Mouse (Mus musculus): ENCODE results near the gene Asphd2.

Gene Asphd2

GRCm38 (mm10) chr5:112355493-112355892 is 39.2 kb downstream of the Asphd2 start:
- DNase-seq (ENCODE audit: low read depth, low spot score): no peak

DNA sequence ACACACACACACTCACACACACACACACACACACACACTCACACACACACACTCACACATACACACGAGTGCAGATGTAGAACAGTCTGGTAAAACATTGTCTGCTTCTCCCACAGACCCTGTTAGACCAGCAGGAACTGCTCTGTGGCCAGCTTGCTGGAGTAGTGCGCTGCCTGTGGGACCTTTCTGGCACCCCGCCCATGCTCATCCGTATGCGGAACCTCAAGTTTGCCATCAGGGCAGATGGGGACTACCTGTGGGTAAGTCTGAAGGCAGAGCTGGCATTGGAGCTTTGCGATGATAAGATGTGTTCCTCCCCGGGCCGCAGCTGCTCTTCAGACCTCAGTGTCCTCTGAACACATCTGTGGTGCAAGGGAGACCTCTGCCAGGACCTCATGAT is 45.5 kb downstream of the Asphd2 start:
- no peak for DNase-seq (ENCODE audit: low read depth, low spot score)

GRCm38 (mm10) chr5:112346211-112346965 is 48.3 kb downstream of the Asphd2 start:
- DNase-seq (ENCODE audit: low read depth, low spot score): no peak

- DNase-seq (ENCODE audit: low read depth, low spot score): no peak
Observed at GRCm38 (mm10) chr5:112344092-112344960, 50.3 kb downstream of the Asphd2 start.

DNA sequence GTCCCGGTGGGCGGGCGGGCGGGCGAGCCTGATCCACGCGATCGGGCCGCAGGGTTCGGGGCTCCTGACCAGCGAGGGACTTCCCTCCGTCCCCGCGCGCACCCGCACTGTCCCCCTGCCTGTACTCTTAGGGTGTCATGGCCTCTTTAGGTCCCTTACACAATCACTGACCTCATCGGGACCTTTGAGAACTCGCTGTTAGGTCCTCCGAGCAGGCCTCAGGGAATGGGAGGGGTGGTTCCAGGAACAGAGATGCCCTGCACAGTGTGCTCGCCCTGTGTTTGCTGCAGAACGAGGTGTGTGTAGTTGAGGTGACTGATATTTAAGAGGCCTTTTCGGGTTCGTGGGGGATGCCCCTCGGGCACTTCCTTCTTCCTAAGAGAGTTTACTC is 51.5 kb downstream of the Asphd2 start:
- DNase-seq (ENCODE audit: low read depth, low spot score): no peak

DNA sequence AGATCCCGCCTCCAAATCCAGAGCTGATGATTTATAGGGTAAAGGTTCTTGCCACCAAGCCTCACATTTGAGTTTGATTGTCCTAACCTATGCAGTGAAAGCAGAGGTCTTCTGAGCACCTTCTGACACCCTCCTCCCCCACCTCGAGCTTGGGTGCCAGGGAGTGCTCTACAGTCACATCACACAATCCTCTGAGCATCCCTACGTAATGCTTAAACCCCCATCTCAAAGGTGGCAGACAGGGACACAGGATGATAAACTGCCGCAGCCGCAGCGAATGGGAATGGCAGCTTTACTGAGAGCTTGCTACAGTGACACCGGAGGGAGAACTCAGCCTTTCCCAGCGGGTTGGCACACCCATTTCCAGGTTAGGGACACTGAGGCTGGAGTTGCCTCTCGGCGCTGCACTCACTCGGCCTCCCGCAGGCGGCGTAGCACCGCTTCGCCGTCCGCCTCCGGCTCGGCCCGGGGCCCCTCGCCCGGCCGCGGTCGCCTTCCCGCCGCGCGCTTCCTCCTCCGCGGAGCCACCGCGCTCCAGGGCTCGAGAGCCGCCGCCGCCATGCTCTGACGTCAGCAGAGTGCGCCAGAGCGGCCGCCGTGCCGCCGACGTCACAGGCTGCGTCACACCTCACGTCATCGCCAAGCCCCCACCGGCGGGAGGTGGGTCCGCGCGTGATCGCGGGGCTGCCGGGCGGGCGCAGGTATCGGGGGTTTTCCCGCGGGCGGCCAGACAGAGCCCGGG is 52.0 kb downstream of the Asphd2 start, which contains the start of the genes Srrd and Hps4:
TSS of gene Srrd (minus strand) at position 578 of the 742 bp plus-strand sequence.
TSS of gene Hps4 (plus strand) at position 621 of the 742 bp plus-strand sequence.
- DNase-seq (ENCODE audit: low read depth, low spot score): peak; percentile 76

GRCm38 (mm10) chr5:112339215-112339614 is 55.5 kb downstream of the Asphd2 start:
- DNase-seq (ENCODE audit: low read depth, low spot score): no peak

DNA sequence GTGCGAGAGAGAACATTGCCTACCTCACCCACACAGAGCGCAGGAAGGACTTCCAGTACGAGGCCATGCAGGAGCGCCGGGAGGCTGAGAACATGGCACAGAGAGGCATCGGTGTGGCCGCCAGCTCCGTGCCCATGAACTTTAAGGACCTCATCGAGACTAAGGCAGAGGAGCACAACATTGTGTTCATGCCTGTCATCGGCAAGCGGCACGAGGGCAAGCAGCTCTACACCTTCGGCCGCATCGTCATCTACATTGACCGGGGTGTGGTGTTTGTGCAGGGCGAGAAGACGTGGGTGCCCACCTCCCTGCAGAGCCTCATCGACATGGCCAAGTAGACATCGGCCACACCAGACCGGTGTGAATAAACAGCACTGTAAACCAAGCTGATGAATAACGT is 57.7 kb downstream of the Asphd2 start:
- DNase-seq (ENCODE audit: low read depth, low spot score): no peak

GRCm38 (mm10) chr5:112335473-112335872 is 59.2 kb downstream of the Asphd2 start:
- DNase-seq (ENCODE audit: low read depth, low spot score): no peak
